Mouse (Mus musculus): ENCODE data around the gene Gm20817.
"Not testable (repeated sequence)": the region's sequence is repeated elsewhere in the genome, so short reads cannot be mapped to it uniquely, and the experiment has no call there.

The Gm20817 gene

GRCm38 (mm10) chrY:68832628-68833027 lies at the start of gene Gm20817:
Gm20817 (minus strand) TSS chrY:68832728.
- DNase-seq (ENCODE audit: low read depth, low spot score), result not testable (repeated sequence)

All from telencephalon, adult 2 months (tissue).